Mouse (Mus musculus): Measurements from ENCODE around the gene Ndufc2.

DNA sequence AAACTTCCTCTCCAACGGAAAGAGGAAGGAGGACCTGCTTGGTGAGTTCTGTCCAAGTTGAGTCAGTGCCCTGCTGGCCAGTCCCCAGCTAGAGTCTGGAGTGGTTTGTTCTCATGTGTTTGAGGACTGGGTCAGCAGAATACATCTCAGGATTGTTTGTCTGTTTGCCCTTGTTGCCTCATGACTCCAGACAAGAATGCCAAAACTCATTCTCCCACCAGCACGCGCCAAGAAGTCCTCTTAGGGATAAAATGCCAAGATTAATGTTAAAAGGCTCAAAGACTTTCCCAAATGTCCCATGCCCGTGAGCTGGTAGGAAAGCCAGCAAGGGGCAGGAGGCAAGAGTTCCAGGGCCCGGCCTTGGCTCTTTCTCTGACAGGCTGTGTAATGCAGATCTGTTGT, 42.9 kb upstream of the Ndufc2 start:
- TF ChIP-seq ZC3H11A (IDR thresholded peaks at IDR 0.05; ENCODE audit: borderline replicate concordance, low read depth, low read length) (no peak), ZNF384 (IDR thresholded peaks at IDR 0.05; ENCODE audit: low read depth, low read length) (no peak), CHD2 (IDR thresholded peaks at IDR 0.05; ENCODE audit: low read depth, low read length) (no peak)
